Mouse (Mus musculus): ENCODE measurements around the gene Pxn. TPM values are rescaled to one million over a fixed set of nuclear protein-coding genes. Genes with fewer than 3 reads are reported as not detected.

The Pxn gene
- 194 and 240 TPM in 2 replicates for polyA plus RNA-seq (2012; rRNA removed)

DNA sequence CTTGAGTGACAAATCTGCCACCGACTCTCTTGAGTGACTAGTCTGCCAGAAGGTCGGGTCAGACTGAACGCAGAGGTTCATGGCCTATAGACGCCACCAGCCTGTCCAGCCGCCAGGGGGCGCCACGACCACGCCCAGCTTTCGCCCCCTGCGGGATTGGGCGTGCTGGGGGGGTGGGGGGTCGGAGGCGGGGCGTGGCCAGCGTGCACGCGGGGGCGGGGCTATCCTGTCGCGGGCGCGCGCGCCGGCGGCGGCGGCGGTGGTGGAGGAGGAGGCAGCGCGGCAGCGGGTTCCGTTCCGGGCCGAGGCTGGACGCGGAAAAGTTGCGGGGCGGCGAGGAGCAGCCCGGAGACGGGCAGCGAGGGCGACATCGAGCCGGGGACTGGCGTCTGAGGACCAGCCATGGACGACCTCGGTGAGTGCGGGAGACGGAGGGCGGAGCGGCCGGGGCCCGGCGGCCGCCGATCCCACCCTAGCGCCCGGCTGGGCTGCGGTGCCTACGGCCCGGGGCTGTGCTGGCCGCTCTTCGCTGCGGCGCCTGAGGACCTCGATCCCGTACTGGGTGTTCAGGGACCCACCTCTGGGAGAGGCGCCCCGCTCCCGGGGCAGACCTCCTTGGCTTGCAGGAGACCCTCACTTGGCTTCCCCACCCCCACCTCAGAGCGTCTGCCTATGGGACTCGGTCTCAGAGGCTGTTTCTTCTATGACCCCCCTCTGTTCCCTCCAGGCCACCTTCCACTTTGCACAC lies at the start of gene Pxn:
TSS of gene Pxn (plus strand) at position 223 of the 748 bp plus-strand sequence.
- Histone ChIP-seq H3K4me3 (replicated peaks; ENCODE audit: insufficient read depth, low read depth, low read length) (peak within 1 kb of the TSS; percentile 82), H3K27me3 (ENCODE audit: control insufficient read depth, insufficient read depth, low read length) (no peaks in the 10 kb centered on the region), H3K27ac (ENCODE audit: insufficient read depth, low read length) (peak within 1 kb of the TSS; percentile 78), H3K4me1 (ENCODE audit: control insufficient read depth, insufficient read depth, low read length) (peaks cover 9% of the 10 kb centered on the region)
- TF ChIP-seq CTCF (IDR thresholded peaks at IDR 0.05; ENCODE audit: borderline replicate concordance, insufficient read depth, low read depth, low read length): peak; percentile 87
- TF ChIP-seq POLR2A (IDR thresholded peaks at IDR 0.05; ENCODE audit: borderline replicate concordance, insufficient read depth, low read length): peak; percentile 84
- DNase-seq: peak; percentile 91 to 96
- 2% methylated on average over 70 of the region's 74 CpGs for WGBS

DNA sequence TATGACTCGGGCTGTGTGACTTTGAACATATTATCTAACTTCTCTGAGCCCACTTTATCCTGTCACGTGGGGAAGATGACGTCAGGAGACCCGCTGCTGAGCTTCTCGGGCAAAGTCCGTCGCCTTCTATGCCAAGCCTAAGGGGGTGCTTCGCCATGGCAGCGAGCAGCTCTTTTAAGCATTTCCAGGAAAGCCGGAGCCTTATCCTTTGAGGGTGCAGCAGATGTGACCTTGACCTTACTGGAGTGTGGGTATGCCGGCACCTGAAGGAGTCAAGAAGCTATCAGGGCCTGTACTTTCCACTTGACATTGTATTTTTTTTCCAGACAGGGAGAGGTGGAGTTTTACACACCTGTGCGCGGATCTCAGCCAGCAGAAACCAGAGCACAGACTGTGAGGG lies 47.6 kb upstream of the Pxn start:
- TF ChIP-seq CTCF (IDR thresholded peaks at IDR 0.05; ENCODE audit: borderline replicate concordance, insufficient read depth, low read depth, low read length): no peak
- TF ChIP-seq POLR2A (IDR thresholded peaks at IDR 0.05; ENCODE audit: borderline replicate concordance, insufficient read depth, low read length): no peak
- DNase-seq: no peak
- Histone ChIP-seq H3K4me1 (ENCODE audit: control insufficient read depth, insufficient read depth, low read length) (no peaks in the 10 kb centered on the region), H3K27me3 (ENCODE audit: control insufficient read depth, insufficient read depth, low read length) (no peaks in the 10 kb centered on the region), H3K27ac (ENCODE audit: insufficient read depth, low read length) (no peak overlapping the region), H3K4me3 (replicated peaks; ENCODE audit: insufficient read depth, low read depth, low read length) (no peak overlapping the region)
- WGBS: 42% methylated on average over 13 of the region's 13 CpGs

- H3K27ac ChIP-seq (ENCODE audit: insufficient read depth, low read length): no peak overlapping the region
- DNase-seq: no peak
- no peak overlapping the region for H3K4me3 ChIP-seq (replicated peaks; ENCODE audit: insufficient read depth, low read depth, low read length)
- no peaks in the 10 kb centered on the region for H3K27me3 ChIP-seq (ENCODE audit: control insufficient read depth, insufficient read depth, low read length)
- no peak for TF ChIP-seq POLR2A (IDR thresholded peaks at IDR 0.05; ENCODE audit: borderline replicate concordance, insufficient read depth, low read length)
- TF ChIP-seq CTCF (IDR thresholded peaks at IDR 0.05; ENCODE audit: borderline replicate concordance, insufficient read depth, low read depth, low read length): no peak
- WGBS: 81% methylated on average over 18 of the region's 18 CpGs
- H3K4me1 ChIP-seq (ENCODE audit: control insufficient read depth, insufficient read depth, low read length): no peaks in the 10 kb centered on the region
Measured at GRCm38 (mm10) chr5:115464408-115465115, 41.9 kb upstream of the Pxn start.

DNA sequence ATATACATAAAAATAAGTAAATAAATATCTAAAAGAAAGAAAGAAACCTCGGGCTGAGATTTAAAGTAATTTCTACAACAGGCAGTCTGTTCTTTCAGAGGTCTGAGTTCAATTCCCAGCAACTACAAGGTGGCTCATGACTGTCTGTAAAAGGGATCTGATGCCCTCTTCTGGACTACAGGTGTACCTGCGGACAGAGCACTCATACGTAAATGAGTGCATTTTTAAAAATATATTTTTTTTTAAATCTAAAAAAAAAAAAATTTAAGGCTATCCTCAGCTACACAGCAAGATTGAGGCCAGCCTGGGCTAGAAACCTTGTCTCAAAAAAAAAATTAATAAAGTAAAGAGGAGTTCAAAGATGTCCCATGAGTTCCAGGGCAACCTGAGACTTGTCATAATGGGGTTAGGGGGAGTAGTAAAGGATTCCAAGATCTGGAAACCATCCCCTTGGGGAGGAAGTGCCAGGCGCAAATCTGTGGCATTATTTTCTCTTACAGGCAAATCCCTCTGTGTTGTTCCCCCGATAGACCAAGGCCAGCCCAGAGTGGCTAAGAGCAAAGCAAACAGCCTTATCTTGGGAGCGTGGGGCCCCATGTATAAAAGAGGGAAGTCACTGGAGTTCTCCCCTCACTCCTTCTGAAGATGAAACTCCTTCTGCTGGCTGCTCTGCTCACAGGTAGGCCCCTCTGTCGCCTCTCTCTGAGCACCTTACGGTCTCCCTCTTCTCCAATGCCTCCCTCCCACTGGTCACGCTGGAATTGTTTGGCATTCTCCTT lies 40.6 kb upstream of the Pxn start, which contains the start of gene Pla2g1b:
TSS of gene Pla2g1b (plus strand) at position 621 of the 779 bp plus-strand sequence.
- WGBS: 55% methylated on average over 9 of the region's 9 CpGs
- no peak for DNase-seq
- TF ChIP-seq CTCF (IDR thresholded peaks at IDR 0.05; ENCODE audit: borderline replicate concordance, insufficient read depth, low read depth, low read length): peak; percentile 19; the same call in 1 of the 2 replicates
- no peak for TF ChIP-seq POLR2A (IDR thresholded peaks at IDR 0.05; ENCODE audit: borderline replicate concordance, insufficient read depth, low read length)
- Histone ChIP-seq H3K27ac (ENCODE audit: insufficient read depth, low read length) (no peak within 1 kb of the TSS), H3K4me1 (ENCODE audit: control insufficient read depth, insufficient read depth, low read length) (no peaks in the 10 kb centered on the region), H3K4me3 (replicated peaks; ENCODE audit: insufficient read depth, low read depth, low read length) (no peak within 1 kb of the TSS), H3K27me3 (ENCODE audit: control insufficient read depth, insufficient read depth, low read length) (no peaks in the 10 kb centered on the region)

DNA sequence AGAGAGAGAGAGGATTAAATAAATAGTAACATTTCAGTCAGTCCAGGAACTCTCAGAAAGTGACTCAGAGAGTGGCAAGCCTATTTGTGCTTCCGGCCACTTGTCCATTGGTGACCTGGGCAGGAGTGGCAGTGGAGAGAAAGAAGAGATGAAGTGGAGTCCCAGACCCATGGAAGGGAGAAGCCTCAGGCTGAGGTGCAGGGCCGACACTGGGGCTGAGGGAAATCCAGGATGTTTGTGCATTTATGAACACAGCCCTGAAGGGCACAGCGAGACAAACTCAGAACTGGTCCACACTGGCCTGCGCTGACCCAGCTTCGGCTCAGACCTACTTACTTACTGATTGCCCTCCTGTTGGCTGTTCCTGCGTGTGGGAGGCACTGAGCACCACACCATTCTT lies 36.7 kb upstream of the Pxn start:
- no peaks in the 10 kb centered on the region for H3K27me3 ChIP-seq (ENCODE audit: control insufficient read depth, insufficient read depth, low read length)
- TF ChIP-seq POLR2A (IDR thresholded peaks at IDR 0.05; ENCODE audit: borderline replicate concordance, insufficient read depth, low read length): no peak
- no peak for DNase-seq
- H3K4me3 ChIP-seq (replicated peaks; ENCODE audit: insufficient read depth, low read depth, low read length): no peak overlapping the region
- 84% methylated on average over 6 of the region's 6 CpGs for WGBS
- H3K4me1 ChIP-seq (ENCODE audit: control insufficient read depth, insufficient read depth, low read length): no peaks in the 10 kb centered on the region
- H3K27ac ChIP-seq (ENCODE audit: insufficient read depth, low read length): no peak overlapping the region

- Histone ChIP-seq H3K27ac (ENCODE audit: insufficient read depth, low read length) (no peak overlapping the region), H3K27me3 (ENCODE audit: control insufficient read depth, insufficient read depth, low read length) (no peaks in the 10 kb centered on the region), H3K4me3 (replicated peaks; ENCODE audit: insufficient read depth, low read depth, low read length) (no peak overlapping the region), H3K4me1 (ENCODE audit: control insufficient read depth, insufficient read depth, low read length) (no peaks in the 10 kb centered on the region)
- no peak for TF ChIP-seq POLR2A (IDR thresholded peaks at IDR 0.05; ENCODE audit: borderline replicate concordance, insufficient read depth, low read length)
- peak; percentile 81 for TF ChIP-seq CTCF (IDR thresholded peaks at IDR 0.05; ENCODE audit: borderline replicate concordance, insufficient read depth, low read depth, low read length)
- DNase-seq: peak; percentile 28 to 59
- WGBS: 32% methylated on average over 20 of the region's 20 CpGs
Measured at GRCm38 (mm10) chr5:115470766-115471531, 35.5 kb upstream of the Pxn start.

GRCm38 (mm10) chr5:115473191-115473590 lies 33.3 kb upstream of the Pxn start:
- WGBS: 66% methylated on average over 10 of the region's 10 CpGs
- no peak for TF ChIP-seq CTCF (IDR thresholded peaks at IDR 0.05; ENCODE audit: borderline replicate concordance, insufficient read depth, low read depth, low read length)
- no peak for TF ChIP-seq POLR2A (IDR thresholded peaks at IDR 0.05; ENCODE audit: borderline replicate concordance, insufficient read depth, low read length)
- Histone ChIP-seq H3K4me1 (ENCODE audit: control insufficient read depth, insufficient read depth, low read length) (no peaks in the 10 kb centered on the region), H3K27me3 (ENCODE audit: control insufficient read depth, insufficient read depth, low read length) (no peaks in the 10 kb centered on the region), H3K4me3 (replicated peaks; ENCODE audit: insufficient read depth, low read depth, low read length) (no peak overlapping the region), H3K27ac (ENCODE audit: insufficient read depth, low read length) (no peak overlapping the region)
- no peak for DNase-seq

Measured in cerebellum, adult 2 months (tissue).